Mouse (Mus musculus): ENCODE measurements around the gene Entpd7.

The Entpd7 gene

DNA sequence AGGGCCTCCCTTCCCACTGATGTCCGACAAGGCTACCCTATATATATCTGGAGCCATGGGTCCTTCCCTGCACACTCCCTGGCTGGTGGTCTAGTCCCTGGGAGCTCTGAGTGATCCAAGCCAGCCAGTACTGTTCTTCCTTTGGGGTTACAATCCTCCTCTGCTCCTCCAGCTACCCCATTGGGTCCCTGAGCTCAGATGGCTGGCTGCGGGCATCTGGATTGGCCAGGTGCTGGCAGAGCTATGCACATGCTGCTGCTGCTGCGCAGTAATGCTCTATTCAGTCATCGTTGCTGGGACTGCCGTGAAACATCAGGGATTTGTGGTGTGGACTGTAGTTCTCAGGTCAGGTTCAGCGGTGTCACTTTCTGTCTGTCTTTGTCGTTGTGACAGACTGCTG, 35.3 kb downstream of the Entpd7 start:
- no peak for DNase-seq (ENCODE audit: low spot score)

GRCm38 (mm10) chr19:43726510-43727146, 37.2 kb downstream of the Entpd7 start:
- no peak for DNase-seq (ENCODE audit: low spot score)

GRCm38 (mm10) chr19:43729296-43730036, 40.0 kb downstream of the Entpd7 start:
- no peak for DNase-seq (ENCODE audit: low spot score)

DNA sequence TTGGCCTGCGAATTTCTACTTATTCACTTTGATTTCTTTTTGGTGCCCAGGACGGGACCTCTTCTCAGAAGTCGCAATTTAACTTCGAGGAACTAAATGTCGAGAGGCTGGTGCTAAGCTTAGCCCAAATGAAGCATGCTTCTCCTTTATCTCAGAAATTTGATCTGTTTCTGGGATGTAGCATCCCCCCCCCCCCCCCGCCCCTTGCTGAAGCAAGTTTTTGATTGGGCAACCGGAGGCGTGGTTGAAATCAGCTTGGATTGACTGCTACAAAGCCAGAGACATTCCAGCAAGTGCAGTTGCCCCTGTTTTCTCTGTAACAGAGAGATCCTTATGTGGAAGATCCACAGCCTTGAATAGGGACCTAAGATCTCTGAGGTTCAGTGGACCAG, 40.6 kb downstream of the Entpd7 start:
- no peak for DNase-seq (ENCODE audit: low spot score)

- DNase-seq (ENCODE audit: low spot score): no peak
Observed at GRCm38 (mm10) chr19:43731157-43731556, 41.7 kb downstream of the Entpd7 start.

DNA sequence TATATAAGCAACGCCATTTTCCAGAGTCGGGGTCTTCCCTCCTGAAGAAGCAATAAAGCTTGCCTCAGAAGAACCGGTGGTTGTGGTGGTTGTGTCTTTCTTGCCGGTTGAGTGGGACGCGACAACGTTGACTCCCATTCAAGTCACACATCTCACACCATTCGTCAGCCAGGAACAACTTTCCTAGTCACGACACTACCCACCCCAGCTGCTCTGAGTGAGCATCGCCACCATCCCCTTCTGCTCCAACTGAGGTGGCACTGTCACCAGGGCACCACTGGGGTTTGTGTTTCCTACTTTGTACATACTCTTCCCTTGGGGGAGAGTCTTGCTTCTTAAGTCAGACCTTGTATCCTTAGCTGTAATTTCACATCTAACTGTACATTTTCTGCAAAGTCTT, 48.9 kb downstream of the Entpd7 start:
- no peak for DNase-seq (ENCODE audit: low spot score)

DNA sequence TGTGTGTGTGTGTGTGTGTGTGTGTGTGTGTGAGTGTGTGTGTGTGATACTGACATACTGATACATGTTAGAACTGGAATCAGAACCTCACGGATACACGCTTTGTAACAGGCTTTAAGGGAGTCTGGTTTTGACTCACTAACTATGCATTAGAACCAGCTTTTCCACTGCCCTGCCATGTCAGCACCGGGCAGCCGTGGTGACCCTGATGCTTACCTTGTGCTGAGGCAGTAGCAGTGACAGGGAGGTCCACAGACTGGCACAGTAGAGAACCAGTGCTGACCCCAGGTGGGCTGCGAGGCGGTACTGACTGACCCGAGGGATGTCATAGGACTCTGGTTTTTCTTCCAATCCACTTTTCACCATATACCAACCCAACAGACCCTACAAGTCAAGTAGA, 53.9 kb downstream of the Entpd7 start:
- no peak for DNase-seq (ENCODE audit: low spot score)

GRCm38 (mm10) chr19:43745740-43746139, 56.3 kb downstream of the Entpd7 start:
- no peak for DNase-seq (ENCODE audit: low spot score)

DNA sequence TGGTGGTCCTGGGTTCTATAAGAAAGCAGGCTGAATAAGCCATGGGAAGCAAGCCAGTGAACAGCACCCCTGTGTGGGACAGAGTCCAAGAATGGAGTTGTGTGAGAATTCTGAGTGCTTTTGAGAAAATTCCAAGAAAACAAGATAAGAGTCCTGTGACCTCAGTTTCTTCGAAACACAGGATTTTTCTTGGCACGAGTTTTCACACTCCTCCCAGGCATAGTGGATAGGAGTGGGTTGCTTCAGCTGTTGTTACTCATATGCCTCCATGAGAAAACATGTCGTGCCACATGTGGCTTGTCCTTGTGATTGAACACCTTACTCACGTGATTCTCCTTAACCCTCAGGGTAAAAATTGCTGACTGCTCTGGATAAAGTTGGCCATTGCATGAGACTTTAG, 58.4 kb downstream of the Entpd7 start:
- DNase-seq (ENCODE audit: low spot score): no peak

DNA sequence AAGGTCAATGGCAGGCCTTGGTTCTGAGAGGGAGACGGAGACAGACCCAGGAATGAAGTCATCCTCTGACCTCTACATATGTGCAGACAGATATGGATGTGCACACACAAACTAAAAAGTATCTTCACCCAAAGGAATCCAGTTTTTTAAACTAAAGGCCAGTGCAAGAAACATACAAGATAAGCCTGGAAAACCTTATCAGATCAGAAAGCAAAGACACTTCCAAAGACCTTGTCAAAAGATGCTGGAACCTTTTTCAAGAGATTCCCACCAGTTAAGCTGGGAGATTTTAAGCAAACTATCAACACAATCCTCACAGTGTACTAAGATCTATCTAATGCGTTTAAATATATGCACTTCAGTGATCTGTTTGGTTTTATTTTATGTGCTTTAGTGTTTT, 60.5 kb downstream of the Entpd7 start:
- DNase-seq (ENCODE audit: low spot score): no peak

DNA sequence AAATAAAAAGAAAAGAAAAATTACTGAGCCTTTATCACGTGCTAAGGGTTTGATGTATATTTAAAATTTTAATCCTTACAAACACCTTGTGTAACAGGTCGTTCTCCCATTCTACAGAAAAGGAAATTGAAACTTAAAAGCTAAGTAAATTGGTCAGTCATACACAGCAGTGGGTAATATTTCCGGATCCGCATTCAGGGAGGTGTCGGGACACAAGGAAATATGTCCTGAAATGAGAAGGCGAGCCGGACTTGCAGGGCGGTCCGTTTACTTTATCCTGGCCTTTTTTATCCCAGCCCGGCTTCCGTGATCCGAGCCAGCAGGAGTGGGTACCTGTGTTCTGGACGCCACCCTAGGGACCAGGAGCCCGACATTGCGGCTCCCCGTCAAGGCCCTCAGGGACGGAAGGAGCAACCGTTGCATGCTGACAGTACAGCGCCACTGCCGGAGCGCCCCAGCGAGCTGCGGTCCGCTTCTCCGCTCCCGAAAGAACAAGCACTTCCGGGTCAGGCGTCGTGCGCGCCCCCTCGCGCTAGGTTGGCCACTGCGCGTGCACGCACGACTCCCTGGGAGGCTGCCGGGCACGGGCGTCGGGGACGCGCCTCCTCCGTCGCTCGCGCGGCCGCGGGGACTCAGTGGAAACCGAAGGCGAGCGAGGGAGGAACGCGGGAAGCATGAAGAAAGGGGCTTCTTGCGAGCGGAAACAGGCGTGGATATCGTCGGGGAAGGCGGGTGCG, 63.2 kb downstream of the Entpd7 start, which contains the start of the genes Cutc and Cox15:
Gene Cutc, plus strand, starts transcription at position 508 of the 737 bp plus-strand sequence.
Gene Cox15, minus strand, starts transcription at position 512 of the 737 bp plus-strand sequence.
- peak; percentile 92 for DNase-seq (ENCODE audit: low spot score)

GRCm38 (mm10) chr19:43753226-43753835, 63.9 kb downstream of the Entpd7 start:
- peak; percentile 87 for DNase-seq (ENCODE audit: low spot score)

- no peak for DNase-seq (ENCODE audit: low spot score)
Observed at GRCm38 (mm10) chr19:43754237-43754636, 64.8 kb downstream of the Entpd7 start.

- DNase-seq (ENCODE audit: low spot score): no peak
Observed at GRCm38 (mm10) chr19:43754872-43755271, 65.4 kb downstream of the Entpd7 start.

- DNase-seq (ENCODE audit: low spot score): peak; percentile 59
Observed at GRCm38 (mm10) chr19:43760504-43760903, 71.0 kb downstream of the Entpd7 start.

GRCm38 (mm10) chr19:43761543-43762256, 72.2 kb downstream of the Entpd7 start:
- DNase-seq (ENCODE audit: low spot score): no peak

GRCm38 (mm10) chr19:43762410-43762809, 72.9 kb downstream of the Entpd7 start:
- DNase-seq (ENCODE audit: low spot score): no peak

DNA sequence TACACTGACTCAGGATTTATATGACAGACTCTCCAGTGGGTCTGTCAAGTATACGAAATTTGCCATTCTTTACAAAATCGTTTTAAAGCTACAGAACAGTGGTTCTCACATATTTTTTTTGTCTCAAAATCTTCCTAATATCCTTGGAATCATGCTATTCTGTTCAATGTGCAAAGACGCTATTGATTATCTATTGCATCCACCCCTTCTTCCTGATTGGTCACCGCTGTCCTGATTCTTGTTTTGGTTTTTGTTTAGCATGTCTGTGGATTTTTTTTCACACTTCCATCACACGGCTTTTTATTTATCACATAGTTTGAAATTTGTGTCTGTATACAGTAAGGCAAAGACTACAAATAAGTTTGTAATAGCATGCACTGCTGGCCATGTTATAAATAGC, 77.0 kb downstream of the Entpd7 start:
- DNase-seq (ENCODE audit: low spot score): no peak

- no peak for DNase-seq (ENCODE audit: low spot score)
Observed at GRCm38 (mm10) chr19:43767549-43768322, 78.3 kb downstream of the Entpd7 start.

GRCm38 (mm10) chr19:43769366-43769960, 80.0 kb downstream of the Entpd7 start:
- no peak for DNase-seq (ENCODE audit: low spot score)

DNA sequence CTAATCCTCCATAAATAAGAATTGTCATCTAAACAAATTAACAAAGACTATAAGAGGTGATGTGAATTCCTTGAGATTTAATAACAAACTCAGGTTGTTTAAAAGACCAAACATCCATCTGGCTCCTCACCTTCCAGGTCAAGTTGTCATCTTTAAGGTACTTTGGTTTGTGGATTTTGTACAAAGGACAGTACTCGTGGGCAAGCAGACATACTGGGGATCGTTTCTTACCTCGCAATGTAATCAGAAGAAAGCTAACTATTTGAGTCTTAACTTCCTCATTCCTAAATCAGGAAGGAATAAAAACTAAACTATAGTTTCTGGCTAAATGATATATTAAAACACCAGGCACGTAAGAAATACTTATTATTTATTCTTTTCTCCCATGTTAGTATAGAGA, 81.1 kb downstream of the Entpd7 start:
- DNase-seq (ENCODE audit: low spot score): no peak
